Mouse (Mus musculus): ENCODE measurements at regions not wholly inside any gene's neighbourhood (a gene's known extent, or its start where the extent isn't known, plus 50 kb on each side); places are given as distances from the start of the nearest gene placed in this dataset.

DNA sequence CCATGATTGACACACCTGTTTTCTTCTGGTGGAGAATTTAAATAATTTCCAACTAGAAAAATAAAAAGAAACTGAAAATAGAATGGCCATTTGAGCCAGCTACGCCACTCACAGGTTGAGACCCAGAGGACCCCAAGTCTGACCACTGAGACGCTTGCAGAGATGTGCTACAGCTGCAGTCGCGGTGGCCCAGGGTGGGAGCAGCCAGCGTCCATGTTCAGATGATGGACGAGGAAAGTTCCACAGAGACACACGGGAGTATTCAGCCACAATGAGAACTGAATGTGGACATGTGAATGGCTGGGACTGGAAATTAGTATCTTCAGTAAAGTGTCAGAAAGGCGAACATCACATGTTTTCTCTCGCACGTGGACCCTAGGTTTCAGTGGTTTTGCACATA lies 155.1 kb upstream of the Stt3b start:
- TF ChIP-seq CTCF (IDR thresholded peaks at IDR 0.05; ENCODE audit: low read depth) (no peak), EP300 (IDR thresholded peaks at IDR 0.05; ENCODE audit: low read depth) (no peak)
